Mouse (Mus musculus) c-Kit-positive CD71-positive TER-119-positive erythroid progenitor cells, embryonic 14.5 days (primary cell): ENCODE measurements around the gene Lama2.

Source experiments
- DNase-seq: peaks from one replicate; pipeline ENCODE4 v3.0.0-alpha.2; 2013; ENCODE audit warnings: low spot score

Lama2 gene

DNA sequence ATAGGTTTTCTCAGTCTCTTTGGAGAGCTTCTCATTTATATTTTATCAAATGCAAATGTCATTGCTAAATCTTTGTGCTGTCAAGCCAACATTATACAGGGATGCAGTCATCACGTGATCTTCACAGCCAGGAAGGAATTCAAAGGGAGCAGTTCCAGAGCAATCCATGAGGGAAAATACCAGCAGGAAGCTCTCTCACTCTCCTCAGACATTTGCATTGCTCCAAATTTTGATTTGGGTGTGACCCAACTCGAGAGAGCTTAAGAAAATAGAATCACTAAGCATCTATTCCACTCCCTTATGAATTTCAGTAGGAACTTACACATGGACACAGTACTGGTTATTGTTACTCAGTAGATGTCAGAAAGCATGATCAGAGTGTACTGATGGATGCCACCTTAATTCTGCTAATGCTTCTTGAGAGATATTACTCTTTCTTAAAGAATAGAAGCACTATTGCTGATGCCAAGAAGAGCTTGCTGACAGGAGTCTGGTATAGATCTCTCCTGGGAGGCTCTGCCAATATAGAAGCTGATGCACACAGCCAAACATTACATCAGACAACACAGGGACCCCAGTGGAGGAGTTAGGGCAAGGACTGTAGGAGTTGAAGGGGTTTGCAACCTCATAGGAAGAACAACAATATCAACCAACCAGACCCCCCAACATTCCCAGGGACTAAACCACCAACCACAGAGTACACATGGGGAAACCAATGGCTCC, 236.5 kb downstream of the Lama2 start:
- DNase-seq: no peak

DNA sequence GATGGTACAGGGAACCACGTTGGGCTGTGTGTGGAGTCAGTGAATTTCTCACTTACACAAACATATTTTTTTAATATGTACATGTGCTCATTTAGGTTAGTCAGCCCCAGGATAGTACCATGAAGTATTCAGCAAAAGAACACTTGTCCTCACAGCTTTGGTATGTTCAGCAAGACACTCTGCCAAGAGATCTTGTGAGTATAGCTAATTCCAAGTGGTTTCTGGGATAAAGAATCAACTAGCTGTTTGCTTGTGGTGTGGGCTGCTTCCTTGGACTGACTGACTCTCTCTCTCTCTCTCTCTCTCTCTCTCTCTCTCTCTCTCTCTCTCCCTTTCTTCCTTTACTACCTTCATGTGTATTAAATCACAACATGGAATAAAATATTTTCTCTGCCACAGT, 241.3 kb downstream of the Lama2 start:
- DNase-seq: no peak

DNA sequence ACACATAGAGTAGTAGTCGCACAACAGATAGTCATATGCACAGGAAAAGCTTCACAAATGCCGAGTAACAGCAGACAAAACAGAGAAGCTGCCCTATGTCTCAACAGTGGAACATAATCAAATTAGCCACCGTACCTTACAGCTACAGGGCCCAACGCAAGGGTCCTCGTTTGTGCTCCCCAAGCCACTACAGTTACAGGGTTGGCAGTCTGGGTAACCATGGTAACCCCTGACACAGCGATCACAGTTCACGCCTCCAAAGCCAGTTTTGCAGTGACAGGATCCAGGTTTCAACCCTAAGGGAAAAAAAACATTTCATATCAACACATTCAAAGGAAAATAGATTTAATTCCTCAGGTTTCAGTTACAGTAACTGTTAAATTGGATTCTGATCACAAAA, 275.3 kb downstream of the Lama2 start:
- DNase-seq: no peak

DNA sequence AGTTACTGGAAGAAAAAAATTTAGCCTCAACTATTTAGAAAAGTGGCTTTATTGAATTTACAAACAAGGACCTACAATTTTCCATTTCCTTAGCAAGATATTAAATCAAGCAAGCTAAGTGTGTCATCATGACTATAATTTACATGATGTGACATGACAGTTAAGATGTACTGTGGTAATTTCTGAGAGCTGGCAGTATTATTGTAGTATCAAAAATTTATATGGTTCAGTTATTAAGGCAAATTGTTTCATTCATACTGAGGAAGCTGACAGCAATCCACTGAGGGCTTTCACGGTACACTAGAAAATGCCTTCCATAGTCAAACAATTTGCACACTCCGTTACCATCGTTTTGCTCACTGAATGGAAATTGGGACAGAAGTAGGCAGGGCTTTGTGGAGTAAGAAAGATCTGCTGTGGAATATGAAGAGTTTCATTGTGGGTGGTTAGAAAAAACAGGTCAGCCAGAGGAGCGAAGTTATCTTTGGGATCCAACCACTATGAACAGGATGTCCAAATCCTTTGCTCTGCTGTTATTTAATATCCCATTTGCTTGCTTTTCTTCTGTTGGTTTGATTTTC, 297.1 kb downstream of the Lama2 start:
- DNase-seq: no peak

- no peak for DNase-seq
These were observed 312.1 kb downstream of the Lama2 start for GRCm38 (mm10) chr10:27307444-27307843.

GRCm38 (mm10) chr10:27305301-27305700, 314.3 kb downstream of the Lama2 start:
- no peak for DNase-seq

GRCm38 (mm10) chr10:27285098-27285860, 334.3 kb downstream of the Lama2 start:
- DNase-seq: no peak

DNA sequence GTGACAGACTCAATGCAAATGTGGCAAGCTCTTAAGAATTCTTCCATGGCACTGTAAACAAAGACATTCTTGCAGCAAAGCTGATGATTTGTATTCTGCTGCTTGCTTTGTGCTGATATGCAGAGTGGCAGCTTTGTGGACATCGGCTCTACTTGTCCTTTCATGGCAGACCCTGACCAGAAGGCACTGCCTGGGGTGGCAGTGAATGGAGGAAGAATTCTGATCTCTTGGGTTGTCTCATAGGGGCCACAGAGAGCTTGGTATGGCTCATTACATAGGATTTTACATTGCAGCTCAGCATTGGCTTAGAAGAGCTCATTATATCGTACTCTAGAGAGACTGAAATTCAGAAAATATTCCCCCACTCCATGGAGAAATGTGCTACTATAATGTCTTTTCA, 352.1 kb downstream of the Lama2 start:
- no peak for DNase-seq

DNA sequence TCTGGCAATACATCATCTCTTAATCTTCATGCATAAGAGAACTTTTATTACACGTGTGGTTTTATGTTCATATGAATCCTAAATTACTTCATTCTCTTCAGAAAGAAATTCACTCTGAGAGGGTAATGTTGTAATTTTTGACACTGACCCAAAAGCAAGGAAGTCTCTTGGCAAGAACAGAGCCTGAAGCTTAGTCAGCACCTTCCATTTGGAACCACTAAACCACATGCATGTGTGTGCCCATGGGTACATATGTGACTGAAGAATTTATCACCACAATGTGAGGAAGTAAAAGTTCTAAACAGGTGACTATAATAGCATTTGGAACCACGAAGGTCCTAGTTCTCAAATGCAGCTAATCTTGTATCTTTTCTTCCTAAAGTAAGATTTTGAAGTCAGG, 353.7 kb downstream of the Lama2 start:
- DNase-seq: no peak

- DNase-seq: no peak
These were observed 354.8 kb downstream of the Lama2 start for GRCm38 (mm10) chr10:27264713-27265112.

DNA sequence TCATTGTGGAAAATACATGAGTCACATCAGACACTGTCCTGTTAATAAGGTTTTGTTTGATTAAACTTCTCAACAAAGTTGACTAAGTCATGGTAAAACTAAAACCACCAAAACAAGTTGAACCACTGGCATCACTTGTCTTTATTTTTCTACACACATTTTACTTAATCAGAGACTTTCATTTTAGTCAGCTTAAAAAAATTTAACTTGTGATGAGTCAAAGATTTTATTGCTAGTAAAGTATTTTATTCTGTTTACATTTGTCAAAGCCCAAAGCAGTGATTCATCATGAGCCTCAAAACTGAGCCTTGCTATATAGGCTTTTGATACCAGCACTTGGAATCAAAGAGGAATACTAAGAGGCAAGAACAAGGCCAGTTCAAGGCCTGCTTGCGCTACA, 369.8 kb downstream of the Lama2 start:
- DNase-seq: no peak

DNA sequence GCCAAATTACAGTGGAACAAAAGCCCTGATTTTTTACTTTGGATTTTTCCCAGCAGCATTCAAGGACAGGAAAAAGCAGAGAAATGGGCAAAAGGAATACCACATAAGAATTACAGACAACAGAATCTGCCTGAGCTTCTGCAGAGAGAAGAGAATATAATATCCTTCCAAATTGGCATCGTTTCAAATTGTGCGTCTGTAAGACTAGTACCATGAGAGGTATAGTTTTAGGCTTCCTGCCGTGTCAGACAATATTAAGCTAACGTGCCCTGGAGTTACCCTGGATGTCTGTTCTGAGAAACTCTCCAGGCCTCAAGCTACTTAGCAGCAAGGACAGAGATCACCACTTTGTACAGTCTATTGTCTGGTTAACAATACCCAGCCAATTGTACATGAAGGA, 384.8 kb downstream of the Lama2 start:
- no peak for DNase-seq

DNA sequence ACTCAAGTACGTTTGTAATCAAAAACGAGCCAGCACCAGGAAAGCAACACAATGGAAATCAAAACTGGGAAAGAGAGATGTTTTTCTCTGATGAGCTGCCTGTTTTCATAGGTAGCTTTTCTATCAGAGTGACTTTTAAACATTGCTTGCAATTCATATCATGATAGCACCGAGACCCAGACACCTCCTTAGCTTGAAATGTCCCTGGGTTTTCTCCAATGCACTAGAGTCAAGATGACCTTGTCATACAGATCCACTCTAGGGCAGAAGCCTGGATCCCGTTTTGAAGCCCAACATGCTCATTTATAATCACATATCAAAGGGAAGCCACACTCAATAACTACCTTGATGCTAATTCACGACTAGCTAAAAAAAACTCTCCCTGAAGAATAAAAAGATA, 386.0 kb downstream of the Lama2 start:
- DNase-seq: no peak

GRCm38 (mm10) chr10:27223815-27224375, 395.7 kb downstream of the Lama2 start:
- no peak for DNase-seq

- no peak for DNase-seq
These were observed 396.8 kb downstream of the Lama2 start for GRCm38 (mm10) chr10:27222639-27223315.

DNA sequence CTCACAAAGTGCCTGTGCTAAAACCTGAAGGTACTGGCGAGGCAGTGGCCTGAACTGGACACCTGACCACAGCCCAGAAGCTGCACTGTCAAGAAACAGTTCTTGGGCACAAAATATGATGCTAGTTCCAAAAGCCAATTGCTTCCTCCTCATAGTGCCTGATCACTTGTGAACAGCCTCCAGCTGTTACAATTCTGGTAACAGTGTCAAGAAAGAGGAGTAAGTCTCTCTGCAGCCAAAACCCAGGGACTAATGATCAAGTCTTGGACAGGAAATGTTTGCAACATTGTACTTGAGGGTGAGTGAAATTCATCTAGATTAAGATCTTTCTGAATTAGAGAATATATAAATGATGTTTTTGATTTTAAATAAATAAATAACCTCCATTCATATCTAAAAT, 399.9 kb downstream of the Lama2 start:
- no peak for DNase-seq

DNA sequence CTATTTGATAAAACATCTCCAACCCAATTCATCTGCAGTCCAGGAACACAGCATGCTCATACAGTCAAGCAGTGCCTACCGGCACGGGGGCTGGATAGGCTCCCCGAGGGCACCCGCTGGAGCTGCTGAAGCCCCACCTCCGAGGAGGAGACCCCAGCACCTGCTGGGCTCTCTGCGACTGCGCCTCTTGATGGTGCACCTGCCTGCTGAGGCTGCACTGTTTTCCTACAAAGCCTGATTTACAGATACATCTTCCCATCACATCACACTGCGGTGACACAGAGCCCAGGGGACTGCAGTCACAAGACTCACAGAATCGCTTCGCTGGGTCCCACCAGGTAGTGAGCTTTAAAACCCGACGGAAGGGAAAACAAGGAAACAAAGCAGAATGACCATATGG, 412.2 kb downstream of the Lama2 start:
- DNase-seq: no peak

GRCm38 (mm10) chr10:27198443-27198842, 421.1 kb downstream of the Lama2 start:
- DNase-seq: no peak

GRCm38 (mm10) chr10:27193986-27194908, 425.3 kb downstream of the Lama2 start:
- DNase-seq: no peak

DNA sequence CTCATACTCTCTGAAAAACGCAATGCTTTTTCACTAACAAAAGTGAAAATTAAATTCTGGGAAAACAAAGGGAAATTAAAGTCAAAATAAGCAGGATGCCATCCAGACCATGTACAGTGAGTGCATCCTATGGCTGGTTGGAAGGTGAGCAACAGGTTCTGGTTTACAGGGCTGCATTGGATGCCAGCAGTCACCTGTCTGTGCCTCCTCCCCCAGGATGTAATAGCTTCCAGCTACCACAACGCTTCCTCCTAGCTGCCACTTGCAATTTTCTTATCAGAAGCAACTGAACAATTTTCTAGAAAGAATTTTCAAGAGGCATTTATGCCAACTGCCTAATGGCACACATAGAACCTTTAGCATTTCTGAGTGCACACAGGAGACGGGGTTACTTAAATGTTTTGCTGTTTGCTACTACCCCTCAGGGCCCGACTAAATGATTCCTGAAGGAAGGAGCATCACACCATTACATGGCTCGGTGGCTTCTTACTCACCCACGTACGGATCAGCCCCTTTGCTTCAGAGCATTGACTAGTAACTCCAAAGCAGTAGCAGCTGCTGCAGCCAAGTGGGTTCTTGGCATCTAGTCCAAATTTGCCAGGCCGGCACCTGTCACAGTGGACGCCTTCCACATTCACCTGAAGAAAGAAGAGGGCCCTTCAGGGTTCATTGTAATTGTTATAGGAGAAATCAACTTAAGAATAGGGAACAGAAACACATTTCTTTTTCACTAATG, 430.8 kb downstream of the Lama2 start:
- DNase-seq: no peak

- no peak for DNase-seq
These were observed 435.4 kb downstream of the Lama2 start for GRCm38 (mm10) chr10:27184185-27184584.
